Mouse (Mus musculus) lung, adult 2 months (tissue): ENCODE data around the gene Igf2bp2.

Experiments
- CTCF ChIP-seq: fragments of 200-500 bp; IDR thresholded peaks from 2 replicates; pipeline ENCODE4 v1.5.1; 2011; ENCODE audit warnings: mild to moderate bottlenecking, low read length, control low read depth; ENCODE audit not compliant: insufficient read depth
- POLR2A ChIP-seq: fragments of 200-500 bp; IDR thresholded peaks from 2 replicates; pipeline ENCODE4 v1.6.1; 2011; ENCODE audit warnings: low read depth, mild to moderate bottlenecking, control low read depth, low read length, borderline replicate concordance; ENCODE audit errors: extremely low read depth

DNA sequence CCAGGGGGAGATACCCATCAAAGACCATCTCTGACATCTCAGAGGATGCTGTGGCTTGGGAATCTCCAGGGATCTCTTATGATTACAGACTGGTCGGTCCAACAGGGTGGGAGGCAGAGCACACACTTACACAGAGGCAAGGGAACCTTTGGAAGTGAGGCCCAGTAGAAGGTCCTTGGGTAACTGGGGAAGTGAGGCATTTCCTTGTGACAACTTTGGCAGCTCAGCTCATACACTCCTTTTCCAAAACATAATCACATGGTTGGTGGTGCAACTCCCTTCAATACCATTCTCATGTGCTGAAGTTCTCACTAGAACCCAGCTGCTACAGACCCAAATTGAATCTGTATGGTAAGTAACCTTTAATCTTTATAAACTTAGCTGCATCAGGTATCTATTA, 67.3 kb downstream of the Igf2bp2 start:
- no peak for TF ChIP-seq POLR2A
- TF ChIP-seq CTCF, result no peak
